Mouse (Mus musculus): ENCODE results near the gene Ccdc146.

- TF ChIP-seq CTCF (conservative IDR thresholded peaks at IDR 0.05; ENCODE audit: low read length) (no peak), NANOG (IDR thresholded peaks at IDR 0.05; ENCODE audit: borderline replicate concordance, low read length) (no peak)
Observed at GRCm38 (mm10) chr5:21439446-21440110, 15.1 kb upstream of the Ccdc146 start.
